Mouse (Mus musculus) erythroid progenitor cell, adult 5-6 weeks (primary cell): ENCODE results near the gene Cdh12. TPM values are rescaled to one million over a fixed set of nuclear protein-coding genes. Genes with fewer than 3 reads are reported as not detected.

Source experiments
- ATAC-seq: replicated peaks from 2 replicates; pipeline ENCODE4 v1.8.0; 2016; ENCODE audit warnings: moderate number of reproducible peaks, mild to moderate bottlenecking, moderate TSS enrichment, inconsistent platforms; ENCODE audit not compliant: poor library complexity, low FRiP score, severe bottlenecking
- total RNA-seq, 2 experiments: library from RNA; stranded (forward) in 1 of 2; stranded (reverse) in 1 of 2; fragments of 150-400 nt in 1 of 2; fragments of 186-747, 209-891 nt in 1 of 2; gene quantifications; 2 replicates each; pipeline versions ENCODE4 v1.2.3 to v1.2.4; 2015 to 2017; ENCODE audit warnings: low replicate concordance in 2 of 2

The Cdh12 gene
- total RNA-seq, 2 experiments from 2014 or later: not detected

DNA sequence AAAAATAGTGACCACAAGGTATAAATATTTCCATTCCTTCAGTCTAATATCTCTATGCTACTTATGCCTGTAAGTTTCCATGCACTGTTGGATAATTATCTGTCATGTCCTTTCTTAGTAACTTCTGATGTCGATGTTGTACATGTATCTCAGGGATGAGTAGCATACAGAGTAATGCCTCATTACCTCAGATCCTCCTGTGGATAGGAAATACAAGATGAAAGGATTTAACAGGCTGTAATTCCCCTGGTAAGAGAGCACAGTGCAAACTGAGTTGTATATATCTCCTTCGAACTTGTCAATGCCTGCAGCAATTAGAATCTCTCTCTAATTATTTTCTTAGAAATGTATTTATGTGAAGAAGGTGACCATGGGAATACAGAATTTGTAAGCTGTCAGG, 233.7 kb downstream of the Cdh12 start:
- ATAC-seq: no peak

DNA sequence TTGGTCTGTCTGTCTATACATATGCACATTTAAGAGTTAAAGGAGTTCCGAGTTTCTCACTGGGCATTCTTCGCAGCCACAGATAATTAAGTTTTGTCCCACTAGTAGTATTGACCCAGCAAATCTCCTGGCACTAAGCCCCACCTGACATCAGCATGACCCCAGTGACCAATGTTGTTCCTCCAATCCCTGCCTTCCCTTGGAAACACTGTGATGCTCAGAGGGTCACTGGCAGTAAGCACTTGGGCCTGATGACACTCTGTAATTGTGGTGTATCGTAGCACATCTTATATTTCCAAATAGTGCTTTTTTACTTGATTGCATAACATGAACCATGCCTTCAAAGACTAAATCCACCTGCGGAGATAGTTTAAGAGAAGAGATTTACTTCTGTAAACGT, 235.1 kb downstream of the Cdh12 start:
- no peak for ATAC-seq

- no peak for ATAC-seq
Measured at GRCm38 (mm10) chr15:20696229-20696628, 247.2 kb downstream of the Cdh12 start.

GRCm38 (mm10) chr15:20711859-20712258, 262.8 kb downstream of the Cdh12 start:
- ATAC-seq: no peak

GRCm38 (mm10) chr15:20772289-20772688, 323.2 kb downstream of the Cdh12 start:
- ATAC-seq: no peak

- ATAC-seq: no peak
Measured at GRCm38 (mm10) chr15:20773423-20773822, 324.4 kb downstream of the Cdh12 start.

- ATAC-seq: no peak
Measured at GRCm38 (mm10) chr15:20796999-20797398, 347.9 kb downstream of the Cdh12 start.

- no peak for ATAC-seq
Measured at GRCm38 (mm10) chr15:20798541-20798940, 349.5 kb downstream of the Cdh12 start.

GRCm38 (mm10) chr15:20835887-20836286, 386.8 kb downstream of the Cdh12 start:
- ATAC-seq: no peak

- ATAC-seq: no peak
Measured at GRCm38 (mm10) chr15:20836991-20837390, 387.9 kb downstream of the Cdh12 start.

- no peak for ATAC-seq
Measured at GRCm38 (mm10) chr15:20841479-20841878, 392.4 kb downstream of the Cdh12 start.

GRCm38 (mm10) chr15:20863076-20863475, 414.0 kb downstream of the Cdh12 start:
- ATAC-seq: no peak

DNA sequence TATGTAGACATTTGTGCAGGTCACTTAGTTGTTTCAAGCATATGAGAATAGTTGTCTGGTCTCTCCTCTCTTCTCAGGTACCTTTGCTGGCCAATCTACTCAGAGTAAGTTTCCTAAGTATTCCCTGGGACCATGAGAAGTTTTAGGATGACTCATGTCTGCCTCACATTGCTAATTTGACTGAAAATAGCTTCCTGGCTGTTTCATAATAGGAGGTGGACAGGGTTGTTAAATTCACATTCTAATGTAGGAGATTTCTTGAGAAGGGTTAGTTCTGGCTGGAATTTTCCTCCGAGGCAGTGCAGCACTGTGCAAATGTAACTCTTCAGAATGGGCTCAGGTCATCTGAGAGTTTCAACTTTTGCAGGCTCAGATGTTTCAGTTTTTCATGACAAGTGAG, 423.5 kb downstream of the Cdh12 start:
- no peak for ATAC-seq

DNA sequence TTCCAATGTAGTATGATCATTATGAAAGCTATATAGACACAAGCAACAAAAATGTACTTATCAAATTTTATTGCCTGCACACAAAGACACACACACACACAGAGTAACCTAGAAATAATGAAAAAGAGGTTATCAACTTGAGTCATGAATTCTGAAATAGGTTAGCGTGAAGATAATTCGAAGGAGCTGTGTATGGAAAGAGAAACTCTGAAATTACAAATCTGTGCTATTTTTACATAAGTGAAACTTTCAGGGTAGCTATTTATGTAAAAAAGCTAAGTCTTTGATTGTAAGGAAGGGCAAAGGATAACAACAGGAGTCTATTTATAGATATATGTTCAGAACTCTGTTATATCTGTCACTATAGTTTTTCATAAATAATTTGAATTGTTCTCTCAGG, 427.9 kb downstream of the Cdh12 start:
- no peak for ATAC-seq

DNA sequence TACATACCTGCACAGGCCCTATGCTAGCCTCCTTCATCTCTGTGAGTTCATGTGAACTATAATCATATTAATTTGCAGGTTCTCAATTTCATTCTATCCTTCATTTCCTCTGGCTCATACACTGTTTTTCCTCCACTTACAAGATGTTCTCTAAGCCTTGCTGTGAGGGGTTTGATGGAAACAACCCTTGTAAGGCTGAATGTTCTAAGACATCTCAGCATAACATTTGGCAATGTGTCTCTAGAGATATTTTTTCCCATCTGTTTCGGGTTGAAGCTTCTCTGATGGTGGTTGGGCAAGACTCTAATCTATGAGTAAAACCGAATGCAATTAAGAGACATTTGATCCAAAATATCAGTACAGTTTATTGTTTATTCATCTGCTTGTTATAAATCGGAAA, 444.4 kb downstream of the Cdh12 start:
- no peak for ATAC-seq

DNA sequence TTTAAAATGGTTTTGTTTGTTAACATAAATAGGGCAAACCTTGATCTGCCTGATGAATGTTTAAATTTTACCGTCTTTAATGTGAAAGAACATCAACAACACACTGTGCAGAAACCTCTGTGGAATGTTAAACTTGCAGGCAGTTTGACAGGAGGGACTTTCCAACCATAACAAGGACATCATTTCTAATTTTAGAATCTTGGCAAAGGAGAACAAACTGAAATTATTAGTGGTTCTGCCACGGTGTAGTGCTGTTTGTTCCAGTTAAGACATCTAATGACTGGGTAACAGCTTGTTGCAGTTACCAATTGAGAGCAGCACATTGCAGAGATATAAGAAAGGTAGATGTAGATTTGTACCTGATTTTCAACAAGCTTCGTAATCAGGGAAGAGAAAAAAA, 453.5 kb downstream of the Cdh12 start:
- no peak for ATAC-seq

DNA sequence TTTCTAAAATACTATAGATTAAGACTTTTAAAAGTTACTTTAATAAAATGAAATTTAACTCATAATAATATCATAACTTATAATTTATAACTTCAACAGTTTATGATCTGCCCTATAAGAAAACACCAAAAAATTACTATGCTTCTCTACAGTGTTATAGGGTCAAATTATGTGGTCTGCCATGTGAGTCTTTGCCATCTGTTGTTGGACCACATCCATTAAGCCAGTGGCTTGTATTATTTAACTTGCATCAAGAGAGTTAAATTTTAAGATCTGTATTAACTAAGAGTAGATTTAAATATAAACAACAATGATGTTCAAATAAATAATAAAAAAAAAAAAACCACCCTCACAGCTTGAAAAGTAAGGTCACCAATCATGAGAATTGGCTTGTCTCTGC, 479.2 kb downstream of the Cdh12 start:
- no peak for ATAC-seq

DNA sequence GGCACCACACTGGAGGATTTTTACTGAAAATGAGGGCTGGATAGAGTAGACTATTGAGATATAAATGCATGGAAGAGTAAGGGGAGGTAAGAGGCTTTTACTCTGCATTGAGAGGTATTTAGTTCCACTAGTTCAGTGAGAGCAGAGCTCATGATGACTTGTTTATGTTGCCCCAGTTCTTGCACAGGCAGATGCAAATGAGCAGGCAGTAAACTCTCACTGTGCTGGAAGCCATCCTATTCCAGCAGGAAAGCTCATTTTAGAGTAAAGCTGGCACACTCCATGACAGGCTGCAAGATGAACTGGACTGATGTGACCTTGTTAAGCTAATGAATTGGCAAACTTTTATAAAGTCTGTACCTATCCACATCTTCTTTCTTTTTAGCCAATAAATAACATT, 494.9 kb downstream of the Cdh12 start:
- no peak for ATAC-seq

DNA sequence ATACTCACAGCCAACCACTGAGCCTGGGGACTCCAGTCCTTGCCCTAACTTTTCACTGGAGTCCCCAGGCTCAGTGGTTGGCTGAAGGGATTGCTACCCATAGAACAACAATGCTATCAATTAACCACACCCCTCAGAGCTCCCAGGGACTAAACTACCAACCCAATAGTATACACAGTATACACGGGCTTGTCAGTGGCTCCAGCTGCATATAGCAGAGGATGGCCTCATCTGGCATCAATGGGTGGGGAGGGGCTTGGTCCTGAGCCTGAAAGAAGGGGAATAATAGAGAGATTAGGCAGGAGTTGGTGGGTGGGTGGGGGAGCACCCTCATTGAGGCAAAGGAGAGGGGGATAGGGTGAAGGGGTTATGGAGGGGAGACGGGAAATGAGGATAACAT, 518.4 kb downstream of the Cdh12 start:
- ATAC-seq: no peak

- ATAC-seq: no peak
Measured at GRCm38 (mm10) chr15:20971041-20971440, 522.0 kb downstream of the Cdh12 start.

DNA sequence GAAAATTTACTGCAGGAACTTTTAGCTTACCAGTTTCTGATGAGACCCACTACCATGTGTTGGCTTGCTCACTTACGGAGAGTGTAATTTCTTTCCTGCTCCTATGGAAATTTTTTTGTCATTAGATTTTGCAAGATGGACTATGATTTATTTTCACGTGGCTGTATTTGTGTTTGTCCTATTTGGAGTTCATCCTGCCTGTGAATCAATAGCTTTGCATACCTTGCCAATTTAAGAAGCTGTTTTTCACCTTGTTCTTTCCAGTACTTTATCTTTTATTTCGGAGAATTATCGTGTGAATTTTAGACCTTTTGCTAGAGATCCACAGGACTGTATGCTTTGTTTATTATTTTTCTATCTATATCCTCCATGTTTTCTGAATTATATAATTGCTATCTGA, 551.5 kb downstream of the Cdh12 start:
- ATAC-seq: no peak

DNA sequence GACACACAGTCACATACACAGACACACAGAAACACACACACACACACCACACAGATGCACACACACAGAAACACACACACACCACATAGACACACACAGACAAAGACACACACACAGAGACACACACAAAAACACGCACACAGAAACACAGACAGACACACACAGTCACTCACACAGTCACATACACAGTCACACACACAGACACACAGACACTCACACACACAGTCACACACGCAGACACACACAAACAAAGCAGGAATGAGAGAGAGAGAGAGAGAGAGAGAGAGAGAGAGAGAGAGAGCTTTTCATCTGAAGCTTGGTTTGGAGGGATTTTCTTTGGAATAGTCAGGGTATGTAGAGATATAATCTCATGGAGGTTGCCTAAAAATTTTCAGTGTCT, 558.9 kb downstream of the Cdh12 start:
- no peak for ATAC-seq

- ATAC-seq: no peak
Measured at GRCm38 (mm10) chr15:21008487-21008886, 559.4 kb downstream of the Cdh12 start.
